Mouse (Mus musculus) heart, embryonic 15.5 days (tissue): ENCODE results near the gene Olfr561. TPM values are rescaled to one million over a fixed set of nuclear protein-coding genes. Genes with fewer than 3 reads are reported as not detected.

ENCODE experiments used
- ATAC-seq: fragments of 200-750 bp; cut with Nextera tagmentation; replicated peaks from 2 replicates; pipeline ENCODE4 v1.8.0; 2017; ENCODE audit warnings: low read depth, moderate TSS enrichment; ENCODE audit not compliant: insufficient number of reproducible peaks, insufficient read depth, low FRiP score
- H3K27ac ChIP-seq: fragments of 300-500 bp; sonication (generic); 2 replicates; pipeline ENCODE4 v1.5.1; 2015; ENCODE audit warnings: mild to moderate bottlenecking, inconsistent platforms
- H3K27me3 ChIP-seq: fragments of 300-500 bp; sonication (generic); 2 replicates; pipeline ENCODE4 v1.6.1; 2015; ENCODE audit warnings: inconsistent platforms
- H3K36me3 ChIP-seq: fragments of 300-500 bp; sonication (generic); 2 replicates; pipeline ENCODE4 v1.6.1; 2015; ENCODE audit warnings: mild to moderate bottlenecking, inconsistent platforms
- H3K4me1 ChIP-seq: fragments of 300-500 bp; sonication (generic); replicated peaks from 2 replicates; pipeline ENCODE4 v1.6.1; 2015; ENCODE audit warnings: inconsistent platforms
- H3K4me2 ChIP-seq: fragments of 300-500 bp; sonication (generic); 2 replicates; pipeline ENCODE4 v1.6.1; 2015; ENCODE audit warnings: inconsistent platforms, mild to moderate bottlenecking, moderate library complexity
- H3K4me3 ChIP-seq: fragments of 300-500 bp; sonication (generic); 2 replicates; pipeline ENCODE4 v1.5.1; 2015; ENCODE audit warnings: mild to moderate bottlenecking, inconsistent platforms
- H3K9ac ChIP-seq: fragments of 300-500 bp; sonication (generic); 2 replicates; pipeline ENCODE4 v1.6.1; 2015; ENCODE audit warnings: mild to moderate bottlenecking, inconsistent platforms
- H3K9me3 ChIP-seq: fragments of 300-500 bp; sonication (generic); replicated peaks from 2 replicates; pipeline ENCODE4 v1.6.1; 2016; ENCODE audit warnings: inconsistent platforms
- WGBS: fragments of 180-500 bp; shearing (Covaris S2); methylation state at CpG from one replicate; pipeline ENCODE4 v1.1.7; 2015; ENCODE audit warnings: mixed read lengths; 5-methylcytosine and 5-hydroxymethylcytosine counted together
- polyA plus RNA-seq: library from polyadenylated mRNA; unstranded; fragments of >200 nt; fragmentation: Nextera tagmentation; extraction: Ambion mirVana; gene quantifications from 2 replicates; pipeline ENCODE4 v1.2.1, GENCODE M21; 2015

The Olfr561 gene
- polyA plus RNA-seq: not detected in 2 replicates

GRCm38 (mm10) chr7:102770921-102771320 is at the start of gene Olfr561:
Olfr561 (plus strand) TSS chr7:102771221.
- WGBS: 69% methylated on average over 2 of the region's 2 CpGs
- H3K9me3 ChIP-seq: no peaks in the 10 kb centered on the region
- no peak within 1 kb of the TSS for H3K4me2 ChIP-seq
- no peak within 1 kb of the TSS for H3K4me3 ChIP-seq
- no peaks in the 10 kb centered on the region for H3K4me1 ChIP-seq
- no peak within 1 kb of the TSS for H3K27ac ChIP-seq
- H3K9ac ChIP-seq: no peak within 1 kb of the TSS
- H3K27me3 ChIP-seq: no peaks in the 10 kb centered on the region
- no peak for ATAC-seq
- H3K36me3 ChIP-seq: no peaks in the 10 kb centered on the region

GRCm38 (mm10) chr7:102727391-102727790 is 43.6 kb upstream of the Olfr561 start, which contains the start of gene Olfr559:
Olfr559 (minus strand) TSS chr7:102727491.
- H3K9me3 ChIP-seq: no peaks in the 10 kb centered on the region
- no peak within 1 kb of the TSS for H3K4me2 ChIP-seq
- no peak within 1 kb of the TSS for H3K27ac ChIP-seq
- no peak within 1 kb of the TSS for H3K9ac ChIP-seq
- no peaks in the 10 kb centered on the region for H3K27me3 ChIP-seq
- H3K4me3 ChIP-seq: no peak within 1 kb of the TSS
- H3K4me1 ChIP-seq: no peaks in the 10 kb centered on the region
- H3K36me3 ChIP-seq: no peaks in the 10 kb centered on the region
- ATAC-seq: no peak

GRCm38 (mm10) chr7:102733793-102734192 is 37.2 kb upstream of the Olfr561 start:
- Histone ChIP-seq H3K9ac (no peak overlapping the region), H3K4me3 (no peak overlapping the region), H3K27ac (no peak overlapping the region), H3K36me3 (no peaks in the 10 kb centered on the region), H3K4me2 (no peak overlapping the region), H3K27me3 (no peaks in the 10 kb centered on the region), H3K9me3 (no peaks in the 10 kb centered on the region), H3K4me1 (no peaks in the 10 kb centered on the region)
- 6% methylated on average over 1 of the region's 1 CpGs for WGBS
- no peak for ATAC-seq

DNA sequence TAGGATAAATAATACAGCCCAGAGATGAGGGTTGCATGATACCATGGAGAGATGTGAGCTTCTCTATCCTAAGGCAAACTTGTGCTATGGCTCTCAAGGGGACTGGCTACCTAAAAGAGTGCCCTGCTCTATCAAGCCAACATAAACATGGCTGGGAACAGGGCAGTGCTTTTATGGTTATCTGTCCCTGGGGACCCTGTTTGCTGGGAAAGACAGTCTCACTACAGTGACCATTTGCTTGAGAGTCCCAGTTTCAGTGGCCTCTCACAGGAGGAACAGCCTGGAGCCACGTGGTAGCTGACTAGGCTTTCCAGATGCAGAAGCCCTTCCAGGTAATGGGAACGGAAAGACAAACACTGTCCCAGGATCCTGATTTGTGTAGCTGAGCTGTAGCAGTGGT is 33.3 kb upstream of the Olfr561 start:
- no peaks in the 10 kb centered on the region for H3K36me3 ChIP-seq
- no peak for ATAC-seq
- H3K27me3 ChIP-seq: no peaks in the 10 kb centered on the region
- no peaks in the 10 kb centered on the region for H3K9me3 ChIP-seq
- H3K4me3 ChIP-seq: no peak overlapping the region
- H3K4me2 ChIP-seq: no peak overlapping the region
- 32% methylated on average over 2 of the region's 2 CpGs for WGBS
- no peak overlapping the region for H3K9ac ChIP-seq
- H3K4me1 ChIP-seq: no peaks in the 10 kb centered on the region
- H3K27ac ChIP-seq: no peak overlapping the region

GRCm38 (mm10) chr7:102752086-102752485 is 18.9 kb upstream of the Olfr561 start:
- WGBS: 7% methylated on average over 1 of the region's 1 CpGs
- H3K4me3 ChIP-seq: no peak overlapping the region

GRCm38 (mm10) chr7:102759266-102759665 is 11.8 kb upstream of the Olfr561 start, which contains the start of the genes Olfr560 and Olfr78:
Olfr560 (minus strand) TSS chr7:102759366.
Olfr78 (minus strand) TSS chr7:102759471.
- H3K9me3 ChIP-seq: no peaks in the 10 kb centered on the region
- H3K4me2 ChIP-seq: no peak within 1 kb of the TSS
- no peak within 1 kb of the TSS for H3K4me3 ChIP-seq
- 67% methylated on average over 4 of the region's 4 CpGs for WGBS
- H3K27me3 ChIP-seq: no peaks in the 10 kb centered on the region
- H3K4me1 ChIP-seq: no peaks in the 10 kb centered on the region
- H3K9ac ChIP-seq: no peak within 1 kb of the TSS
- ATAC-seq: no peak
- H3K36me3 ChIP-seq: no peaks in the 10 kb centered on the region
- no peak within 1 kb of the TSS for H3K27ac ChIP-seq

More at GRCm38 (mm10) chr7:102752086-102752485, 18.9 kb upstream of the Olfr561 start:
- no peaks in the 10 kb centered on the region for H3K27me3 ChIP-seq
- H3K27ac ChIP-seq: no peak overlapping the region
- ATAC-seq: no peak
- no peaks in the 10 kb centered on the region for H3K36me3 ChIP-seq
- no peaks in the 10 kb centered on the region for H3K9me3 ChIP-seq
- H3K4me2 ChIP-seq: no peak overlapping the region
- no peaks in the 10 kb centered on the region for H3K4me1 ChIP-seq
- H3K9ac ChIP-seq: no peak overlapping the region

GRCm38 (mm10) chr7:102803180-102803579 is 32.2 kb downstream of the Olfr561 start, which contains the start of gene Olfr564:
Olfr564 (plus strand) TSS chr7:102803480.
- no peak for ATAC-seq
- no peaks in the 10 kb centered on the region for H3K4me1 ChIP-seq
- no peaks in the 10 kb centered on the region for H3K27me3 ChIP-seq
- no peak within 1 kb of the TSS for H3K27ac ChIP-seq
- no peak within 1 kb of the TSS for H3K9ac ChIP-seq
- no peak within 1 kb of the TSS for H3K4me2 ChIP-seq
- H3K4me3 ChIP-seq: no peak within 1 kb of the TSS
- H3K36me3 ChIP-seq: no peaks in the 10 kb centered on the region
- H3K9me3 ChIP-seq: no peaks in the 10 kb centered on the region

Other genes with a start within 250 kb of the Olfr561 start
- gene Olfr547, start 236.5 kb upstream of the Olfr561 start, polyA plus RNA-seq: not detected in 2 replicates
- gene Olfr548-ps1, start 230.3 kb upstream of the Olfr561 start, polyA plus RNA-seq: not detected in 2 replicates
- gene Olfr549, start 221.4 kb upstream of the Olfr561 start, polyA plus RNA-seq: not detected in 2 replicates
- gene Trim21, start 205.7 kb upstream of the Olfr561 start, polyA plus RNA-seq: 0.68 and 0.84 TPM in 2 replicates
- gene Olfr550, start 199.8 kb upstream of the Olfr561 start, polyA plus RNA-seq: not detected in 2 replicates
- not detected in 2 replicates for gene Olfr551, start 179.3 kb upstream of the Olfr561 start, polyA plus RNA-seq
- gene Olfr552, start 173.5 kb upstream of the Olfr561 start, polyA plus RNA-seq: not detected in 2 replicates
- not detected in 2 replicates for gene Olfr553, start 153.0 kb upstream of the Olfr561 start, polyA plus RNA-seq
- gene Olfr554, start 132.8 kb upstream of the Olfr561 start, polyA plus RNA-seq: not detected in 2 replicates
- not detected in 2 replicates for gene Olfr555, start 112.4 kb upstream of the Olfr561 start, polyA plus RNA-seq
- gene Olfr556, start 106.3 kb upstream of the Olfr561 start, polyA plus RNA-seq: not detected in 2 replicates
- 11.3 and 13.6 TPM in 2 replicates for gene Trim68, start 83.9 kb upstream of the Olfr561 start, polyA plus RNA-seq
- not detected in 2 replicates for gene Olfr557, start 75.3 kb upstream of the Olfr561 start, polyA plus RNA-seq
- gene Olfr558, start 69.0 kb upstream of the Olfr561 start, polyA plus RNA-seq: 0.51 and 0.74 TPM in 2 replicates
- gene Olfr33, start 52.2 kb upstream of the Olfr561 start, polyA plus RNA-seq: not detected in 2 replicates
- gene Olfr559, start 43.7 kb upstream of the Olfr561 start, polyA plus RNA-seq: not detected in 2 replicates
- not detected in 2 replicates for gene Olfr560, start 11.9 kb upstream of the Olfr561 start, polyA plus RNA-seq
- gene Olfr78, start 11.8 kb upstream of the Olfr561 start, polyA plus RNA-seq: 0.15 and 0.33 TPM in 2 replicates
- not detected in 2 replicates for gene Olfr564, start 32.3 kb downstream of the Olfr561 start, polyA plus RNA-seq
- gene Olfr566, start 87.5 kb downstream of the Olfr561 start, polyA plus RNA-seq: not detected in 2 replicates
- gene Olfr568, start 105.9 kb downstream of the Olfr561 start, polyA plus RNA-seq: not detected in 2 replicates
- not detected in 2 replicates for gene Olfr569, start 119.7 kb downstream of the Olfr561 start, polyA plus RNA-seq
- not detected in 2 replicates for gene Olfr570, start 123.4 kb downstream of the Olfr561 start, polyA plus RNA-seq
- not detected in 2 replicates for gene Olfr571, start 146.3 kb downstream of the Olfr561 start, polyA plus RNA-seq
- gene Olfr572, start 153.2 kb downstream of the Olfr561 start, polyA plus RNA-seq: not detected in 2 replicates
- gene Olfr573-ps1, start 171.4 kb downstream of the Olfr561 start, polyA plus RNA-seq: not detected in 2 replicates
- not detected in 2 replicates for gene Olfr574, start 177.2 kb downstream of the Olfr561 start, polyA plus RNA-seq
- not detected in 2 replicates for gene Olfr575, start 187.6 kb downstream of the Olfr561 start, polyA plus RNA-seq
- not detected in 2 replicates for gene Olfr576, start 191.4 kb downstream of the Olfr561 start, polyA plus RNA-seq
- not detected in 2 replicates for gene Olfr577, start 204.7 kb downstream of the Olfr561 start, polyA plus RNA-seq
- gene Olfr578, start 218.1 kb downstream of the Olfr561 start, polyA plus RNA-seq: not detected in 2 replicates